Mouse (Mus musculus) activated CD4-positive, CD25-positive, alpha-beta regulatory T cell, adult 4 months (primary cell): ENCODE results near the gene Btbd11. TPM values are rescaled to one million over a fixed set of nuclear protein-coding genes. Genes with fewer than 3 reads are reported as not detected.

Source experiments
- ATAC-seq: one replicate; pipeline ENCODE4 v1.8.0; 2017
- polyA plus RNA-seq, 2 experiments: library from polyadenylated mRNA; unstranded; fragments of 100-300 nt; shearing (Covaris generic); gene quantifications; one replicate each; pipeline ENCODE4 v1.2.1; 2017

The Btbd11 gene
- polyA plus RNA-seq, 2 experiments from 2014 or later = 3.3 to 3.9 TPM

DNA sequence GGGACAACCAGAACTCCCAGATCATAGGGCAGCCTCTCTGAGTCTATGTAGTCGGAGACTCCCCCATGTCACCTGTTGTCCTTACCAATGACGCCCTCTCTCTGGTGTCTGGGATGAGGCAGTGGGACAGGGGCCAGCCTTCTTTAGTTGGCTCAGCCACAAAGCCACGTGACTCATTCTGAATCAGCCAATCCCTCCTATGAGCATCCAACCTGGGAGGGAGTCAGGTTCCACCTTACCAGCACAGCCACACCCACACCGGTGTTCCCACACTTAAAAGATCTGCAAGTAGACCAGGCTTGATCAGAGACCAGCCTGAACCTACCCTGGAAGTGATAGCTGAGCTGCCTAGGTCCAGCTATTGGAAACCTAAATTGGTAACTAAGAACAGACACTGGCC is 141.1 kb downstream of the Btbd11 start:
- ATAC-seq = no peak

DNA sequence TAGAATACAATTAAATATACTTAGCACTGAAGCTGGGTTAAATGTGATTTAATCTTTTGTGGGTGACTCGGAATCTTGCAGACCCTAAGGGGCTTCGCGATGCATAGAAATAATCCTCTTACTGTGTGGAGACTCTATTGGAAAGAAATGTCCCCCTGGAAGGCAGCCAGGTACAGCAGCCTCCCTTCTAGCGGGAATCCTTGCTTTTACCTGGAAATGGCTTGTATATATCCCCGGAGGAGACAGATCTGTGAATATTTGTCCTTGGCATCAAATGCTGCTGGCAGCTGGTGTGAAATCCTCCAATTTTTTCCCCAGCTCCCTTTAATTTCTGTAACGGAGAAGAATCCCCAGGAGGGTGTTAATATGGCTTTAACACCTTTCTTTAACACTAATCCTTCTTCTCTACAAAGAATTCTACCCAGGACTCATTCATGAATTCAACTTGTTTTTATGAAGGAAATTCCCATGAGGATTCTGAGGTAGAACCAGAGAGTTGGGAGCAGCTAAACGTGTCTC is 146.6 kb downstream of the Btbd11 start:
- ATAC-seq = no peak

DNA sequence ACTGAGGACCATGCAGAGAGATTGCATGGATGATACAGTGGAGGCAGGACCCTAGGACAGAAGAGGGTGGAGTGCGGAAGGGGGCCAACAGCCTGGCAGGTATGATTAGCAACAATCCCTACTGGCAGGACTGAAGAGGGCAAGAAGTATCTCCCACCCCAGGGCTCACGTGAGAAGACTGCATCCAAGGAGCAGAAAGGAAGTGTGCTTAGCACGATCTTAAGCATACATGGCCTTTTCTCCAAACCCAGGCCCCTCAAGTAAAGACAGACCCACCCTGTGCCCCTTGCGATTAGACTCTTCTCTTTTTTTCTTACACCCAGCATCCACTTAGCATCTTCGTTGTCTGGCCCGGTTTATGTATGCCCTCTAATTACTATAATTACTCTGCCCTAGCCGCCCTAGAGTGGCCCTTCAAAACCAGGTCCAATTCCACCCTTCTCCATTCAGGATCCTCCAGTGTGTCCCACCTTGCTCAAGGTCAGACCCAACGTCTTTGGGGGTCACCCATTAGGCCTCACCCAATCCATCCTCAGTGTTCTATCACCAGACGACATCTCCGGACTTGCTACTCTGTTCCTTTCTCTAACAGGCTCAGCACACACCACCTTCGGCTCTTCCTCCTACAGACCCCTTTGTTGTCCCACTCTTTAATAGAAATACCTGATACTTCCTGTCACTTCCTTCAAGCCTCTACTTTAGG is 151.6 kb downstream of the Btbd11 start:
- no peak for ATAC-seq

DNA sequence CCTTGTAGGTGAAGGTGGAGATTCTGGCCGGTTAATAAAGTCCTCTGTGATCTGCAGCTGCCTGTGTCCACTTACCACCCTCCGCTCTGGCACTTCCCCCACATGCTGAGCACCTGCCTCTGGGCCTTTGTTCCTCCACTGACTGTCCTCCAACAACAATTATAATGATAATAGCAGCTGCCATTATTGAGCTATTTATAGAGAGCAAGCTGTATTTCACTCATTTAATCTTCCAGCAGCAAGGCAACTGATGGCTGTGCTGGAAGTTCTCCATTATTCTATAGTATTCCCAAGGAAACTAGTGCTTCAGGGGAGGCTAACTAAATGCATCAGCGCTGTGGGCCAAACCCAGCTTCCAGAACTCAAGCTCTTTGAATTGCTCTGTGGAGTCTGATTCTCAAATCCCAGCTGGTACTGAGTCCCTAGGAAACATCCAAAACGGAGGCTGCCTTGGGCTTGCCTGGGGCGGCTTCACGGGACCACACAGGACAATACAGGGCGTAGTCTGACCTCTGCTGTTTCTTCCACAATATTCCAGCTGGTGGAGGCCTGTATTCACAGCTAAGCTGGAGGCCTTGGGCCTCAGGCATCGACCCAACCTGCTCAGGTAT is 153.0 kb downstream of the Btbd11 start:
- ATAC-seq = no peak

DNA sequence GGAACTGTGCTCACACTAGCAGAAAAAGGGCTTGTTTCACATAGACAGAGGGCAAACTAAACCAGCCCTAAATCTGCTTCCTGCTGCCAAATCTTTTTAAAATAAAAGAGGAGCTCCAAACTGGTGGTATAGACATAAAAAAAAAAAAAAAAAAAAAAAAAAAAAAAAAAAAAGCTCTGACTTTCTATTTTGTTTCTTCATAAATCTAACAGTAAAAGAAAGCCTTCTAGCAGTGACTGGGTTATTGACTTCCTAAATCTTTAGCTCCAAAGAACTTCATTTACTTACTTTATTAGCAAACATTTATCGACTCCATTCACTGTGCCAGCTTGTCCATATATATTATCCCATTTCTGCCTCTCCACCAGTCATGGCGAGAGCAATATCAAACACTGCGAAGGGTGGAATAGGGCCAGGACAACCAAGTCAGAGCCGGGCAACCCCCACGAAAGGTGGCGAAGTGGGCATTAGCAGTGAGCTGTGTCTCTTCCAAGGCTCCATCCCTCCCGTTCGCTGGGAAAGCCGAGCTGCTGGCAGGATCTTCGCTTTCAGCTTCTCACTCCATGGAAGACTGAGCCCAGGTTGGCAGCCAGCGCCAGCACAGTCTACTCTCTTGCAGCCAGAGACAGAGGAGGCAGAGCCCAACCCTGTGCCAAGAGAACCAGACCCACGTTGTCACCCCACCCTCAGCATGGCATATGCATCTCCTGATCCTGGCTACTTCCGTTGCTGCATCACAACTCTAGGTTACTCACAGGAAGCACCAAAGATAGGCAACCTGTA is 153.9 kb downstream of the Btbd11 start:
- ATAC-seq = no peak

DNA sequence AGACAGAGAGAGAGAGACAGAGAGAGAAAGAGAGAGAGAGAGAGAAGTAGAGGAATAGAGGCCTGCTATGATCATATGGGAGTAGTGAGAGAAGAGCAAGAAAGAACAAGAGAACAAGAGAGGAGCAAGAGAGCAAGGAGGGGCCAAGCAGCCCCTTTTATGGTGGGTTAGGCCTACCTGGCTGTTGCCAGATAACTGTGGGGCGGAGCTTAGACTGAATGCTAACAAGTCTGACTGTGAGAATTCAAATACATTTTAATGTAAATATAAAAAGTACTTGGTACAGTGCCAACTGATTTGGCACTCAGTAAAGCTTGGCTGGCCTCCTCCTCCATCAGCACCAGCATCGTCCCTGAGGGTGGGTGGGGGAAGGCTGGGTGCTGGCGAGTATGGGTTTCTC is 154.9 kb downstream of the Btbd11 start:
- no peak for ATAC-seq

DNA sequence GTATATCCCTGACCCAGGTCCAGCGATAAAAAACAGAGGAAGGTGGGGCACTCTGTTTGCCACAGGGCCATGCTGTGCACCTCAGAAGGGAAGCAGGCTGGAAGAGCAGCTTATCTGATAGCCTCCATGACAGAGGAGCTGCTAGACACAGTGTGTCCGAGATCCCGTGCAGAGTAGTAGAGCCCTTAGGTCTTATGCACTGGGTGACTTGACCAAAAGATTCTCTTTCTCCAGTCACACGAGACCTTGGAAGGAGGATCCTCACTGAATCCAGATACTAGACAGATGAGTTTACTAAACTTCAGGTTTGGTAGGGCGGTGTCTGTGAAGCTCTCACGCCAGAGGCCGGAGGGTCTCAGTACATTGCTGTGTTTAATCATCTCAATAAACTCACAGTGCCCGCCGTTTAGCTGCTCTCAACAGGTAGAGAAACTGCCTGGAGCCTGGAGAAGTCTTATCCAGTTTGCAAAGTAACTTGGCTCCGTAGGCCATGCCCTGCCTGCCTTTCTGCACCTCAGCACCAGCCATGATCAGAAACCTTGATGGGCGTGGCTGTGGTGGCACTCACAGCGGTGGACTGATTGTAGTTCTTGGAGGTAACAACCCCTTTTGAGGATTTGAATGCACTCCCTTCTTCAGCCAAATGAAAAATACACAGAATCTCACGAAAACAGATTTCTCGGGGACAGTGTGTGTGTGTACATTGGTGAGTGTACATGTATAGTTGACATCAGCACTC is 155.4 kb downstream of the Btbd11 start:
- no peak for ATAC-seq

DNA sequence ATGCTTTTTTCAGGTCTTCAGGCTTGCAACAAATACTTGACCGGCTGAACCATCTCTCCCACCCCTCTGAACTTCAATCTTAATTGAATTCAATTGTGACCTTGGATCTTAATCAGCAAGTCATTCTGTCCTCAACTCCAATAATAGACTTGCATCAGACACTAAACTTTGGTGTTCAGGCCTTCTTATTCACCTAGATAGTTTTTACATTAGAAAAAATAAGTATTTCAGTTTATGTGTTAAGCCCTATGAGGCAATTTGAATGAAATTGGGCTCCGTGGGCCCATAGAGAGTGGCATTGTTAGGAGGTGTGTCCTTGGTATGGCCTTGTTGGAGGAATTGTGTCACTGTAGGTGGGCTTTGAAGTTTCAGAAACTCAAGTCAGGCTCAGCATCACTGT is 156.7 kb downstream of the Btbd11 start:
- ATAC-seq = no peak

DNA sequence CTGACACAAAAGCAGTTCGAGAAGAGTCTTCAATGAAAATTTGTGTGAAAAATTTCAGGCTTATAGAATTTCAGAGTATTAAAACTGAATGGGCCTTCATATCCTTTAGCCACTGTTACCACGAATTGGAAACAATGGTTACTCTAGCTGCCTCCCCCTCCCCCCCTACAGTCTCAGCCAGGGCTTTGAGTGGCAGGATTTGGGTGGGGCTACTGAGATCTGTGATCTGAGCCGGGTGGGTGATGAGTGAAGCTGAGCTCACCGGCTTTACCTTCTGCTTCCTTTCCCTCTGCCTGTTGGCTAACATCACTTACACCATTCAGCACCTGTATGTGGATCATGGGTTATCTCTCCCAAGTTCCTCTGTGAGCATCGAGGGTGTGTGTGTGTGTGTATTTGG is 158.4 kb downstream of the Btbd11 start:
- no peak for ATAC-seq

DNA sequence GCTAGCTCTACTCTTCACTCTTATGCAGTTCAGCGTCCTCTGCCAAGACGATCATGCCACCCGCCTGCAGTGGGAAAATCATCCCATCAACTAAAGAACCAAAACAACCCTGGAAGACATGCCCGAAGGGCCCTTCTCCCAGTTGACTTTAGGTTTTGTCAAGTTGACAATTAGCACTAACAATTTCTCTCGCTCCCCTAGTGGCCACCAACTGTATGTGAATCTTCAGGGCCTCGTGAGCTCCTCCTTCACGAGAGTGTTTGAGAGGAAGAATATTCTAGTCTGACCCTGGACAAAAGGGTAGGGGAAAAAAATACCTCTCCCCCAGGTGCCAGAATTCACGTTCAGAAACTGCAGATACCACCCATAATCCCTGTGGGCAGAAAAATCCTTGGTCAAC is 168.6 kb downstream of the Btbd11 start:
- no peak for ATAC-seq

DNA sequence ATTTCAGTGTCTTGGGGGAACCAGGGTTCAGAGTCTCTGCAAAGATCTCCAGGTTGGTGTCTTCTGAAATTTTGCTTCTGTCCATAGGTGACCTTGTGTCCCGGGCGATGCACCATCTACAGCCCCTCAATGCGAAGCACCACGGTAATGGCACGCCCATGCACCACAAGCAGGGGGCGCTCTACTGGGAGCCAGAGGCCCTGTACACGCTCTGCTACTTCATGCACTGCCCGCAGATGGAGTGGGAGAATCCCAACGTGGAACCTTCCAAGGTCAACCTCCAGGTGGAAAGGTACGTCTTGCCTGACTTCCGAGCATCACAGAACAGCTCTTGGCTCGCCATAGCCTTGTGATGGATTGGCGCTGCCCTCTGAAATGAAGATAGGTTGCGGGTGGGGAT is 174.8 kb downstream of the Btbd11 start:
- ATAC-seq = no peak

DNA sequence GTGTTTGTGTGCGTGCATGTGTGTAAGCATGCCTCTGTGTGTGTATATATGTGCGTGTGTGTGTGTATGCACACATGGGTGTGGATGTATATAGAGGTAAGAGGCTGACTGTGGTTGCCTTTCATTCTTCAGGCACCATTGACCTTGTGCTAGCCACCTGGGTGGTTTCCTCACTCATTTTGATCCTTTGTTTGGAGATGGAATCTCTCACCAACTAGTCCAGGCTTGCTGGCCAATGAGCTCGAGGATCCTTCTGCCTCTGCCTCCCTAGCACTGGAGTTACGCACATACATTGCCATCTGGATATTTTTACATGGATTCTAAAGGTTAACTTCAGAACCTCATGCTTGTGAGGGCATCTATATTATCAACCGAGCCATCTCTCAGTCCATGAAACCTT is 184.8 kb downstream of the Btbd11 start:
- no peak for ATAC-seq

DNA sequence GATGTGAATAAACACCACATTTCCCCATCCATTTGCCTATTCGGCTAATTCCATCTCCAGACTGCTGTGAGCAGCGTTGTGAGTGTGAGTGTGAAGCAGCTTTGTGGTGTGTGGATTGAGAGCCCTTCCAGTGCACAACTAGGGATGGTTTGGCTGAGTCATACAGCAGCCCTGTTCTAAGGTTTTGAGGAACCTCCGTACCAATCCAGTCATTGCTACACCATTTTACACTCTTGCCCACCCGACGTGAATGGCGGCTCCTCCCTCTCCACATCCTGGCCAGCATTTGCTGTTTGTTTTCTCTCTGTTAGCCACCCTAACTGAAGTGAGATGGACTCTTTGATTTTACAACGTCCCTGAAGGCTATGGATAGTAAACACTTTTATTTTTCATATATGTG is 186.0 kb downstream of the Btbd11 start:
- no peak for ATAC-seq

DNA sequence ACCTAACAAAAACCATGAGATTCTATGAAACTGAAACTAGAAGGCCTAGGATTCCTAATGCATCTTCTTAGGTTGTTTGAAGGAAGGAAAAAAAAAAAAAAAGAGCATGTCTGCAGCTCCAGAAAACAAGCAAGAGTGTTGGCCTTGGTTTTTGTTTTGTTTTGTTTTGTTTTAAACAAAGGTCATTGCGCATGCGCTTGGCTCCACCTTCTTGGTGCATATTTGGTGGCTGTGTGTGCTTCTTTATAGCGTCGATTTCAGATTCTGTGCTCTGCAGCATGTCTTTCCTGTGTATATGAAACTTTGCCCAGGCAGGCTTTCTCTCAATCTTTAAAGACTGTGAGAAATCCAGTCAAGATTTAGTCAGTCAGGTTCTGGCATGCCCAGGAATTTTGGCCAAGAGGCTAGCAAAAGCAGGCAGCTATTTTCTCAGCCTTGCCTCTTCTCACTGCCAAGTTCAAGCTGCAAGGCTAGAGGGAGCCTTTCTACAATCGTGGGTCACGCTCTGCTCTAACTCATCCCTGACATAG is 191.3 kb downstream of the Btbd11 start:
- no peak for ATAC-seq

DNA sequence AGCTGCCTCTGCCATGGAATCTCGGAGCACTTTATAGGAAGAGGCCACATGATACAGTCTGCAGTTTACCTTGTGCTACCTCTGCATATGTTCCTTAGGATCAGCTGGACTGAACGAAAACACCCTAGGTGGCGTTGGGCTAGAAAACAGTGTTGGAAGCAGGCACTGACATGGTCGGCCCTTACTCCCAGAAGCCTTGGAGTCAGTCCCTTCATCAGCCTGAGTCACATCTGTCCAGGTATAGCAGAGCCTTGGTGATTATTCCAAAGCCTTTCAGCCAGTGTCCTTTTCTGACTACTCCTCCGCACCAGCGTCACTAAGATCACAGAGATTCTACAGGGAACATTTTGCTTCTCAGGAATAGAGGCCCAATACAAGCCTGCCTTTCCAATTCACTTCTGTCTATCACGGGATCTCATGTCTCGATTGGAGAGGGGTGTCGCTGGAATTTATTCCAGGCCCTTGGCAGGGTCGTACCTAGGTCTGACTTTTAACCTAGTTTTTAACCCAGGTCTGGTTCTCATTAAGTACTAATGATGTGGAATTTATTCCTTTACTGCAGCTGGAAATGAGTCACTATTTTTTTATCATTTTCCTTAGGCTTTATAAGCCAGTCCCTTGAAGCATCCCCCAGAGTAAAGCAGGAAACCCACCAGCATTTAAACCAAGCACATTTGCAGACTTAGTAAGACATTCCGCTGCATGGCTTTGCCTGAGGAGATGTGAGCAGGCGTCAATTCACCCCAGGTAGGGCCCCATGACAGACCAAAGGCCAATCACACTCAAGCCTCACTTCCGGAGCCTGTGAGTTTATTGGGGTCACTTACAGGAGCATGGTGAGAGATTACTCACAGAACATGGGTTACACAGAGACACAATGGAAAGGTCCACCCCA is 192.2 kb downstream of the Btbd11 start:
- ATAC-seq = no peak

DNA sequence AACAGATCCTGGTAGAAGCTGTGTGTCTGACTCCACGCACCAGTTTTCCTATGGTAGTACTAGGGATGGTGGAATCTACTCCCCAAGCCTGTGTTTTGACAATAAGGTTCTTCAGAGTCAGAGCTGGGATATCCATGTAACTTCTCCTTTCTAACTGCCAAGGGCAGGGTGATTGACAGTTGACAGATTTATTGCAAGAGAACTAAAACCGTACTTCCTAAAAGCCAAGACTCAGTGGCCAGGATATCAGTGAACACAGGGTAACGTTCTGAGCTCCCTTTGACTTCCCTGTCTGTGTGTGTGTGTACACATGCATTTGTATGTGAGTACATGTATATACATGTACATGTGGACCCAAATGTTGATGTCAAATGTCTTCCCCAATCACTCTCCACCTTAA is 201.1 kb downstream of the Btbd11 start:
- ATAC-seq = no peak

DNA sequence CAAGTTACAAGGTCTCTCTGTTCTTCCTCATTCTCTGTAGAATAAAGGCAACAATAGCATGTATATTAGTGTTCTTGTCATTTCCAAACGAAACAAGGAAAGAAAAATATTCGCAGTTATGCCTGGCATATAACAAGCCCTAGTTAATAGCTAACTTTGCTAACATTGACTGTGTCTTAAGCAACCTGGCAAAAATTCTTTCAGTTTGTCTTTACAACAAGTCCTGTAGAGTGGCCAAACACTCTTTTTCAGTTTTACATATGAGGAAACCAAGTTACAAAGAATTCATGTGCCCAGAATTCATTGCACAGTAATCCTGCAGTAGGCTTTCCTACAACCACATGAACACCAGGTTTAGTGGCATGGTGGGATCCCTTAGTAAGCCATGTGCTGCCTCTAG is 203.4 kb downstream of the Btbd11 start:
- no peak for ATAC-seq

DNA sequence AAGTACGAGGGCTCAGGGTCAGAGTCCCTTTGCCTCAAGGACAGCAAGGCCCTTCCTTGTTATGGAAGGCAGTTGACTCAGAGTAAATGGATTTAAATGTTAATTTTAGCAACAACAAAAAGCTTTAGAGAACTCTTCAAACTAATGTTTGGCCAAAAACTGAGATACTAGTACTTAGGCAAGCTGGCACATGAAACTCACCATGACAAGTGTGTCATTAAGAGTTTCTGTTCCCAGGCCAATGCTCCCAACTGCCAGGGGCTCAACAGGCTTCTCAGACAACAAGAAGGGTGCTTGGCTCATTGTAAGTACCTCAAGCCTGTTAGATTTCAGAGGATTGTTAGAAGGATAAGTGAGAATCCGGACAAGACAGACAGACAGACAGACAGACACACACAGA is 204.7 kb downstream of the Btbd11 start:
- no peak for ATAC-seq

DNA sequence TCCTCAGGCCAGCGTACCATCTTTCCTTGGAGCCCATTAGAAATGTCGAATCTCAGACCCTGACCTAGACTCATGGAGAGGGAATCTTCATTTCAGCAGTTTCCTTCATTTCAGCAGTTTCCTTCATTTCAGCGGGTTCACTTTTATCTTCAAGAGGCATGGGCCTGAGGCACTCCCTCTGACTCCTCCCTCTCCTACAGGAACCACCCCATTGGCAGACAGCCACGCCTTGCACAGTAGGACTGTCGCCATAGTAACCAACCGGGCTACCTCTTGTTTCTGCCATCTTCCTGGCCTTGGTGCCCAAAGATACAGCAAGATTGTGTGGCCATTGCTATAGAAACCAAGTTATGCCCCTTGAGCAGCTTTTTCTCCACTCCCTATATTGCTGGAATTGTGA is 205.4 kb downstream of the Btbd11 start:
- no peak for ATAC-seq

DNA sequence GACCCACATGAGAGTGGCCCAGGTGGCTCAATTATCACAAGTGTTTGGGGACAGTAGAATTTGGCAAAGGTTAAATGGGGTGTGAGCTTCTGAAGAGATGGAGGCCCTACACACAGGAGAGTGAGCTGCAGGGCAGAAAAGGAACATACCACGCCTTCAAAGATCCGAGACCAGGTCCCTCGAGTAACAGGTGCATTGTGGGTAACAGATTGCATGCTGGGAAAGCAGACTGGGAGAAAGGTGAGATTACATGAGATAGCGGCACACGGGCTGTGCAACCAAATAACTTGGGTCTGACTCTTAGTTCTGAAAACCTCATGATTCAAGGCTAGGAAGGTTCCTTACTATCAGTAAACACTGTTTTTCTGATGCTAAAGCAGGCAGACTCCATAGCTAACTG is 209.7 kb downstream of the Btbd11 start:
- ATAC-seq = no peak

DNA sequence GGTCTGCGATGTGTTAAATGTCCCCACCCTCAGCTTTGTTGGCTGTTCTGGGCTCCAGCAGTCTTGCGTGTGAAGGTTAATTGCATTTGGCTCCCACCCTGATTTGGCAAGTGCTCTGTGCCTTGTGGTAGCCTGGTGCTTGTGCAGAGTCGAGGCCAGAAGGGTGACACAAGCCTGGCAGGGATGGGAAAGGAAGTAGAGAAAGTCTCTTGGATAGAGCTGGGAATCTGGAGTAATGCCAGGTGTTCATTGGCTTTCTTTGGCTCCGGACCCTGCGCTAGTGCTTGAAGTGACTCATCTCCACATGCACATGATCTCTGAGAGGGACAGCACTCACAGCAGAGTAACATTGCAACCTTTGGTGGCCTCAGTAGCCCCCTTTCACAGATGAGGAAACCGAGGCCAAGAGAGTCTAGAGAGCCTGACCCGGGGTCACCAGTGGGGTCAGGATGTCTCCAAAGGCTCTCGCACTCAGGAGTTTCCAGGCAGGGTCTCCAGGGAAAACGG is 211.5 kb downstream of the Btbd11 start:
- ATAC-seq = no peak
